Mouse (Mus musculus): Measurements from ENCODE around the gene Epsti1. TPM values are rescaled to one million over a fixed set of nuclear protein-coding genes. Genes with fewer than 3 reads are reported as not detected.

Epsti1 gene
- polyA plus RNA-seq, 1 experiment from 2014 or later, result 0.98 TPM

DNA sequence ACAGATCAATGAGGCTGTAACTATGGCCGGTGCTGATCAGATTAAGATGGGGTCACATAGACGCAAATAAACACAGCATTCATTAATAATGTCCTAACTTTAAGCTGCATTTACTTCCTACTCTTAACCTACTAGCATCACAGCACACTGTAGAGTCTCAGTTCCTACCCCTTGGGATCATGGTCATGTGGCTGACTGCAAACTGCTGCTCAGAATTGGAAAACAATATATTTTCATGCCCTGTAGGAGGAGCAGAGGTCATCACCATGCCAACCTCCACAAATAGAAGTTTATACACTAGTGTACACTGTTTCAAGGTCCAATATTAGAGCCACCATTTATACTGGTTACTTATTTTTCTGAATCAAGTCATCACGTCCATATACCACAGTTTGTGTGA is 8.1 kb upstream of the Epsti1 start:
- WGBS, result 84% methylated on average over 3 of the region's 3 CpGs
- Histone ChIP-seq H3K27me3 (ENCODE audit: control insufficient read depth, insufficient read depth, low read length) (no peaks in the 10 kb centered on the region), H3K9me3 (ENCODE audit: control insufficient read depth, low read depth, low read length) (no peaks in the 10 kb centered on the region), H3K4me3 (ENCODE audit: low read depth, low read length) (no peak overlapping the region), H3K27ac (ENCODE audit: low read length) (no peak overlapping the region), H3K9ac (replicated peaks; ENCODE audit: low read depth, low read length) (no peak overlapping the region), H3K4me1 (ENCODE audit: control insufficient read depth, insufficient read depth, low read length) (no peaks in the 10 kb centered on the region), H3K36me3 (ENCODE audit: control insufficient read depth, insufficient read depth, low read length) (no peaks in the 10 kb centered on the region), H3K4me2 (replicated peaks; ENCODE audit: low read depth, low read length) (no peak overlapping the region)
- no peak for ATAC-seq (ENCODE audit: insufficient number of reproducible peaks, insufficient read depth, low FRiP score, low read depth)

DNA sequence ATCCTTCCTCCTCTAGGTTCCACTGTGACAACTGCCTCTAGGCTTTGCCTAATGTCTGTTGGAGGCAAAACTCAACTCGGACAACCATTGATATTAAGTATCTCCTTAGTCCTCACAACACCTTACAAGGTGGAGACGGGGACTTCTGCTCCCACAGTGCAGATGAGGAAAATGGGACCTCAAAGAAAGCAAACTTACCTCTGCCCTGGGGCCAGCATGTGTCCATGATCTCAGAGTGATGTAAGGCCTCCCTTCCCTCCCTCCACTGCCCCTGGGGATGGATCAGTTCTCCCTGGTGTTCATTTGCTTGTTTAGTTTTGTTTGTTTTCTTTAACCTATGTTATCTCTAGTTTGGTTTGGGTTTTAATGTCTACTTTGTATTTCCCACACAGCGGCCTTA is 1.5 kb upstream of the Epsti1 start:
- H3K4me3 ChIP-seq (ENCODE audit: low read depth, low read length), result no peak overlapping the region
- ATAC-seq (ENCODE audit: insufficient number of reproducible peaks, insufficient read depth, low FRiP score, low read depth), result no peak
- 87% methylated on average over 3 of the region's 3 CpGs for WGBS

DNA sequence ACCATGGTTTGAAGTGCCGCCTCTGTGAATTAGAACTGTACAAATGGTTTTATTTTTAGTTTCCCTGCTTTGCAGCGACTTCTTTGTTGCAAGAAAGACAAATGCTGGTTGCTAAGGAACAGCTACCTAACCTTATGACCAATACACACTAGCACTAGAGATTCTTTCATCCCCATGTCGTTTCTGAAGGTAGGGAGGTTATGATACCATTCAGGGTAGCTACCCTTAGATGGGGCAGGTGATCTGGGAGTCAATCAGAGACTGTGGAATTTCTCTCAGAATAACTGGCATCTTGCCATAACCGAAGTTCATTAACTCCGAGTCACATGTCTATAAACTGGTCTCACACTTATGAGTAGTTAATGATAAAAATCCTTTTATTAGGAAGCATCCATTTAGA is 1.4 kb downstream of the Epsti1 start:
- WGBS, result 60% methylated on average over 5 of the region's 5 CpGs
- H3K4me1 ChIP-seq (ENCODE audit: control insufficient read depth, insufficient read depth, low read length), result no peaks in the 10 kb centered on the region
- H3K4me2 ChIP-seq (replicated peaks; ENCODE audit: low read depth, low read length), result no peak overlapping the region
- no peaks in the 10 kb centered on the region for H3K27me3 ChIP-seq (ENCODE audit: control insufficient read depth, insufficient read depth, low read length)
- H3K4me3 ChIP-seq (ENCODE audit: low read depth, low read length), result no peak overlapping the region
- no peaks in the 10 kb centered on the region for H3K36me3 ChIP-seq (ENCODE audit: control insufficient read depth, insufficient read depth, low read length)
- H3K27ac ChIP-seq (ENCODE audit: low read length), result no peak overlapping the region
- ATAC-seq (ENCODE audit: insufficient number of reproducible peaks, insufficient read depth, low FRiP score, low read depth), result no peak
- H3K9me3 ChIP-seq (ENCODE audit: control insufficient read depth, low read depth, low read length), result no peaks in the 10 kb centered on the region
- H3K9ac ChIP-seq (replicated peaks; ENCODE audit: low read depth, low read length), result no peak overlapping the region

More for the DNA sequence above, 1.5 kb upstream of the Epsti1 start:
- H3K4me1 ChIP-seq (ENCODE audit: control insufficient read depth, insufficient read depth, low read length), result no peaks in the 10 kb centered on the region
- H3K4me2 ChIP-seq (replicated peaks; ENCODE audit: low read depth, low read length), result no peak overlapping the region
- H3K9me3 ChIP-seq (ENCODE audit: control insufficient read depth, low read depth, low read length), result no peaks in the 10 kb centered on the region
- no peak overlapping the region for H3K9ac ChIP-seq (replicated peaks; ENCODE audit: low read depth, low read length)
- H3K27ac ChIP-seq (ENCODE audit: low read length), result no peak overlapping the region
- H3K27me3 ChIP-seq (ENCODE audit: control insufficient read depth, insufficient read depth, low read length), result no peaks in the 10 kb centered on the region
- no peaks in the 10 kb centered on the region for H3K36me3 ChIP-seq (ENCODE audit: control insufficient read depth, insufficient read depth, low read length)

DNA sequence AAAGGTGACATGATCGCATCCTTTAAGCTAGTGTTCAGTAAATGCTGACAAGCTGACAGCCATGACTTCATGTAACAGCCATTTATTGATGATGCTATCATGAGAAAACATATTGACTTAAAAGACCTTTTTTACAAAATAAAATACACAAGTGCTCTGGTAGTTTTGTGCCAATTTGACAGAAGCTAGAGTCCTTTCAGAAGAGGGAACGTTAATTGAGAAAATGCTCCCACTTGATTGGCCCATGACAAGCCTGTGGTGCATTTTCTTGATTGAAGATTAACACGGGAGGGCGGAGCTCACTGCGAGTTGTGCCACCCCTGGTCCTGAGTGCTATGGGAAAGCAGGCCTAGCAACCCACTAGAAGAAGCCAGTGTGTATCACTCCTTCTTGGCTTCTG is 2.5 kb downstream of the Epsti1 start:
- Histone ChIP-seq H3K27ac (ENCODE audit: low read length) (no peak overlapping the region), H3K4me1 (ENCODE audit: control insufficient read depth, insufficient read depth, low read length) (no peaks in the 10 kb centered on the region), H3K9me3 (ENCODE audit: control insufficient read depth, low read depth, low read length) (no peaks in the 10 kb centered on the region), H3K9ac (replicated peaks; ENCODE audit: low read depth, low read length) (no peak overlapping the region), H3K4me2 (replicated peaks; ENCODE audit: low read depth, low read length) (no peak overlapping the region), H3K27me3 (ENCODE audit: control insufficient read depth, insufficient read depth, low read length) (no peaks in the 10 kb centered on the region), H3K4me3 (ENCODE audit: low read depth, low read length) (no peak overlapping the region), H3K36me3 (ENCODE audit: control insufficient read depth, insufficient read depth, low read length) (no peaks in the 10 kb centered on the region)
- no peak for ATAC-seq (ENCODE audit: insufficient number of reproducible peaks, insufficient read depth, low FRiP score, low read depth)
- 82% methylated on average over 5 of the region's 5 CpGs for WGBS

DNA sequence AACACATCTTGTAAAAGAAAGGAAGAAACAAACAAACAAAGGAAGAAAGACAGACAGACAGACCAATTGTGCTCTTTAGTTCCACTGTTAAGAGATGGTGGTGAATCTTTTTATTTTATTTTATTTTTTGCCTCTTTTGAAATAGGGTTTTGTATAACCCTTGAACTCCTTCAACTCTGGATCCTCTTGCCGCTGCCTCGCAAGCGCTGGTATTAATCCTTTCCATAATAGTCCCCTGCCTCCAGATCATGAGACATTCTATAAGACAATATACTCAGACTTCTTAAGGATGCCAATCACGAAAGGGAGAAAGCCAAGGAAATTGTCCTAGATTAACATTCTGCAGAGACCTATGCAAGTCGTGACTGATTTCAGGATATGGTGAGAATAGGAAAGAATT is 11.7 kb downstream of the Epsti1 start:
- H3K9ac ChIP-seq (replicated peaks; ENCODE audit: low read depth, low read length), result no peak overlapping the region
- no peak overlapping the region for H3K27ac ChIP-seq (ENCODE audit: low read length)
- WGBS, result 88% methylated on average over 5 of the region's 5 CpGs
- no peaks in the 10 kb centered on the region for H3K9me3 ChIP-seq (ENCODE audit: control insufficient read depth, low read depth, low read length)
- no peaks in the 10 kb centered on the region for H3K36me3 ChIP-seq (ENCODE audit: control insufficient read depth, insufficient read depth, low read length)
- no peak overlapping the region for H3K4me3 ChIP-seq (ENCODE audit: low read depth, low read length)
- no peak for ATAC-seq (ENCODE audit: insufficient number of reproducible peaks, insufficient read depth, low FRiP score, low read depth)
- no peaks in the 10 kb centered on the region for H3K27me3 ChIP-seq (ENCODE audit: control insufficient read depth, insufficient read depth, low read length)
- no peaks in the 10 kb centered on the region for H3K4me1 ChIP-seq (ENCODE audit: control insufficient read depth, insufficient read depth, low read length)
- no peak overlapping the region for H3K4me2 ChIP-seq (replicated peaks; ENCODE audit: low read depth, low read length)

DNA sequence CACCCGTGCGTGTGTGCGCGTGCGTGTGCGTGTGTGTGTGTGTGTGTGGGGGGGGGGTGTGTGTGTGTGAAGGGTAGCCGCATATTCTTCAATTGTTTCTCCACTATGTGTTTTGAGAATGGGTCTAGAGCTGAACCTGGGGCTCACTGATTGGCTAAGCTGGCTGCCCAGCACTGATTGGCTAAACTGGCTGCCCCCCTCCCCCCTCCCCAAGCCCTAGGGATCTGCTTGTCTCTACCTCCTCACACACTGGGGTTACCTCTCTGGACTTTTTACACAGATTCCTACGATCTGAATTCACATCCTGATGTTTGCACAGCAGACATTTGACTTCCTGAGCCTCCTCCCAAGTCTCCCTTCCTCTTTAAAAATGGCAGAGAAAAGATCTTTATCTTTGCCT is 17.6 kb downstream of the Epsti1 start:
- no peaks in the 10 kb centered on the region for H3K9me3 ChIP-seq (ENCODE audit: control insufficient read depth, low read depth, low read length)
- no peak overlapping the region for H3K9ac ChIP-seq (replicated peaks; ENCODE audit: low read depth, low read length)
- H3K4me2 ChIP-seq (replicated peaks; ENCODE audit: low read depth, low read length), result no peak overlapping the region
- H3K4me3 ChIP-seq (ENCODE audit: low read depth, low read length), result no peak overlapping the region
- no peaks in the 10 kb centered on the region for H3K27me3 ChIP-seq (ENCODE audit: control insufficient read depth, insufficient read depth, low read length)
- no peak for ATAC-seq (ENCODE audit: insufficient number of reproducible peaks, insufficient read depth, low FRiP score, low read depth)
- WGBS, result 89% methylated on average over 8 of the region's 8 CpGs
- H3K36me3 ChIP-seq (ENCODE audit: control insufficient read depth, insufficient read depth, low read length), result no peaks in the 10 kb centered on the region
- H3K27ac ChIP-seq (ENCODE audit: low read length), result no peak overlapping the region
- H3K4me1 ChIP-seq (ENCODE audit: control insufficient read depth, insufficient read depth, low read length), result no peaks in the 10 kb centered on the region

DNA sequence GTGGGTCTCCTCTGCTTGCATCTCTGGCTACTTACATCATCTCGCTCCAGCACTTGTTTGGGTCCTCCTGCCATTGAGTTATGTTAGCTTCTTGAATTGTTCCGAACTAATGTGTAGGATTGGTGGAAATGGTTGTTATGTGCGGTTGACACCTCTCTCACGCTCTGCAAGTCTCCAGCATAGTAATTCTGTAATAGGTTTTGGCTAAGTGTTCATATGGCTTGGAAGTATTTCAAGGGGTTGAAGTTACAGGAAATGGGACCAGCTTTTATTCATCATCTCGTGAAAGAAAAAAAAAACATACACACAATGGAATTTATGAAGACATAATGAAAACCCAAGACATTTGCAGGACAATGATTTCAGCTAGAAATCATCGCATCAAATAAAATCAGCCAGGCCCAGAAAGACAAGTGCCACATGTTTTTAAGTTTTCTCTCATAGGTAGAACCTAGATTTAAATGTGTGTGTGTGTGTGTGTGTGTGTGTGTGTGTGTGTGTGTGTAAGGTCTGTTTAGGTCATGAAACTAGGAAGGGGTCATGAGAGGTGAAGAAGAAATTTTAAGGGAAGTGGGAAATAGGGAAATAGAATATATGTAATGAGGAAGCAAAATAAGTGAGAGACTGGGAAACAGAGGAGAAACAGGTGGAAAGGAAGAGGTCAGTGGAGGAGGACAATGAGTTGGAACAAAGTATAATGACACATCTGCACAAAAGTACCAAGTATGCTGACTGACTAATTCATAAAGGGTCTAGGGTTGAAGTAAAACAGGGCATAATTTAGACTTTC is 19.2 kb downstream of the Epsti1 start:
- Histone ChIP-seq H3K36me3 (ENCODE audit: control insufficient read depth, insufficient read depth, low read length) (no peaks in the 10 kb centered on the region), H3K9me3 (ENCODE audit: control insufficient read depth, low read depth, low read length) (no peaks in the 10 kb centered on the region), H3K4me2 (replicated peaks; ENCODE audit: low read depth, low read length) (no peak overlapping the region), H3K27ac (ENCODE audit: low read length) (no peak overlapping the region), H3K4me1 (ENCODE audit: control insufficient read depth, insufficient read depth, low read length) (no peaks in the 10 kb centered on the region), H3K9ac (replicated peaks; ENCODE audit: low read depth, low read length) (no peak overlapping the region), H3K27me3 (ENCODE audit: control insufficient read depth, insufficient read depth, low read length) (no peaks in the 10 kb centered on the region), H3K4me3 (ENCODE audit: low read depth, low read length) (no peak overlapping the region)
- WGBS, result 52% methylated on average over 6 of the region's 6 CpGs
- no peak for ATAC-seq (ENCODE audit: insufficient number of reproducible peaks, insufficient read depth, low FRiP score, low read depth)

DNA sequence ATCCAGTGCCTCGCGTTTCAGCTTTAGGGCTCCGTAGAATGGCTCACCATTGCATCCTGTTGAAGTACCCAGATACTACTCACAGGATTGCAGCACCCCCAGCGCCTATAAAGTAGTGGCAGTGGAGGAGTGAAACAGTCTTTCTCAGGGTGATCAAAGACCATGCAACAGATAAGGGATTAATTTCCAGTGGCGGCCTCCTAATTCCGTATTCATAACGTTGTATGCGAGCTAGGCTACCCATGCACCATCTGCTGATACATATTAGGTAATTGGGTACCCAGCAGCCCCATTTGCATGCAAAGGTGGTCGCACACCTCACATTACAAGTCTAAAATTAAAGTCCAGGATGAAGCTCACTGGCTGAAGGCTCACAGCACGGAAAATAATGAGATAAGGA is 21.4 kb downstream of the Epsti1 start:
- Histone ChIP-seq H3K36me3 (ENCODE audit: control insufficient read depth, insufficient read depth, low read length) (no peaks in the 10 kb centered on the region), H3K27me3 (ENCODE audit: control insufficient read depth, insufficient read depth, low read length) (no peaks in the 10 kb centered on the region), H3K27ac (ENCODE audit: low read length) (no peak overlapping the region), H3K4me3 (ENCODE audit: low read depth, low read length) (no peak overlapping the region), H3K9me3 (ENCODE audit: control insufficient read depth, low read depth, low read length) (no peaks in the 10 kb centered on the region), H3K4me2 (replicated peaks; ENCODE audit: low read depth, low read length) (no peak overlapping the region), H3K4me1 (ENCODE audit: control insufficient read depth, insufficient read depth, low read length) (no peaks in the 10 kb centered on the region), H3K9ac (replicated peaks; ENCODE audit: low read depth, low read length) (no peak overlapping the region)
- 89% methylated on average over 10 of the region's 10 CpGs for WGBS
- ATAC-seq (ENCODE audit: insufficient number of reproducible peaks, insufficient read depth, low FRiP score, low read depth), result no peak

DNA sequence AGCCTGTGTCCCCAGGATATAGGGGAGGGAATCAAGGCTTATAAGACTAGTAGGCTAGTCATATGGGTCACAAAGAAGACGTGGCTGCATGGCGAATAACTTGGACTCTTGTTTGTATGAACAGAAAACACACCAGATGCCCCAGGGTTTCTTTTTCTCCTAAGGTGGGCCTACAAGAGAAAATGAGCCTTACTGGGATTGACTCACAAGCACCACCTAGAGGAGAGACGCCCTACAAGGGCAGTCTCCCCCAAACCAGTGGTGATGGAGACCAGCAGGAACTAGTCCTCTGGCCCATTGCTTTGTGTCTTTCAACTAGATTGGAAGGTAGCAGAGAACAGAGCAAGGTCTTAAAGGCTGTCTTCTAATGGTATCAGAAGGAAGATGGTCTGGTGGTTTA is 22.7 kb downstream of the Epsti1 start:
- no peaks in the 10 kb centered on the region for H3K27me3 ChIP-seq (ENCODE audit: control insufficient read depth, insufficient read depth, low read length)
- H3K4me2 ChIP-seq (replicated peaks; ENCODE audit: low read depth, low read length), result no peak overlapping the region
- no peak overlapping the region for H3K4me3 ChIP-seq (ENCODE audit: low read depth, low read length)
- no peak overlapping the region for H3K27ac ChIP-seq (ENCODE audit: low read length)
- H3K4me1 ChIP-seq (ENCODE audit: control insufficient read depth, insufficient read depth, low read length), result no peaks in the 10 kb centered on the region
- H3K36me3 ChIP-seq (ENCODE audit: control insufficient read depth, insufficient read depth, low read length), result no peaks in the 10 kb centered on the region
- no peak for ATAC-seq (ENCODE audit: insufficient number of reproducible peaks, insufficient read depth, low FRiP score, low read depth)
- H3K9ac ChIP-seq (replicated peaks; ENCODE audit: low read depth, low read length), result no peak overlapping the region
- no peaks in the 10 kb centered on the region for H3K9me3 ChIP-seq (ENCODE audit: control insufficient read depth, low read depth, low read length)
- WGBS, result 58% methylated on average over 3 of the region's 3 CpGs
